Mouse (Mus musculus) urinary bladder, adult 18-20 months (tissue): ENCODE measurements around the gene Olfr314.
"Not testable (repeated sequence)": the region's sequence is repeated elsewhere in the genome, so short reads cannot be mapped to it uniquely, and the experiment has no call there.

Source experiments
- DNase-seq, 2 experiments: peaks; one replicate each; pipeline ENCODE4 v3.0.0; 2022; ENCODE audit warnings: low spot score in 2 of 2, mixed read lengths in 2 of 2

The Olfr314 gene

GRCm38 (mm10) chr11:58832541-58832940 is 49.8 kb downstream of the Olfr314 start:
- DNase-seq, result not testable (repeated sequence)
